Mouse (Mus musculus) bone marrow, adult 2 months (tissue): ENCODE measurements around the gene Trpm8.

Experiments
- CTCF ChIP-seq: fragments of 200-500 bp; IDR thresholded peaks from 2 replicates; pipeline ENCODE4 v1.5.1; 2011; ENCODE audit warnings: low read length, control low read depth; ENCODE audit not compliant: control insufficient read depth, insufficient read depth
- POLR2A ChIP-seq: fragments of 200-500 bp; IDR thresholded peaks from 2 replicates; pipeline ENCODE4 v1.6.1; 2011; ENCODE audit warnings: low read depth, mild to moderate bottlenecking, control low read depth, low read length, borderline replicate concordance; ENCODE audit not compliant: control insufficient read depth

- TF ChIP-seq POLR2A, result no peak
- TF ChIP-seq CTCF, result no peak
Measured at GRCm38 (mm10) chr1:88233421-88234247, 43.8 kb upstream of the Trpm8 start.
